ENCODE assay signal across 9 mouse cellular contexts in genomic region chr8:124556658-124557057, GRCm38 (mm10). TPM values are rescaled to one million over a fixed set of nuclear protein-coding genes. Genes with fewer than 3 reads are reported as not detected.
DNase-seq lines count a peak whose midpoint lies in the region; ATAC-seq and TF ChIP-seq lines count a peak whose summit lies in the region.
"Had no signal": no experiment of that assay in that cellular context is flagged by ENCODE, and none has a peak within 500 bp of the region (broad histone marks: within the 10 kb centered on the region; RNA-seq: fewer than 3 reads in every experiment).

No protein-coding gene starts in this region.

- no peak overlapping the region for H3K4me3 ChIP-seq in lung, embryonic 14.5 days (ENCODE audit: low read depth, low read length)
- no peak overlapping the region for H3K4me3 ChIP-seq in forebrain, embryonic 16.5 days (replicated peaks; ENCODE audit: low read length)
- H3K4me3 ChIP-seq in left cerebral cortex, adult 2 months: no peak overlapping the region
- H3K4me3 ChIP-seq in heart, embryonic 10.5 days: no peak overlapping the region

- no peak for TF ChIP-seq CTCF in lung, embryonic 14.5 days (IDR thresholded peaks at IDR 0.05; ENCODE audit: low read depth)
- TF ChIP-seq CTCF in left cerebral cortex, adult 2 months (IDR thresholded peaks at IDR 0.05): no peak

- intact Hi-C loops in left cerebral cortex, adult 2 months (cut with DNase I): no loop called here

- no peak overlapping the region for H3K4me2 ChIP-seq in lung, embryonic 14.5 days
- no peak overlapping the region for H3K4me2 ChIP-seq in forebrain, embryonic 16.5 days (ENCODE audit: low read length)

- no peaks in the 10 kb centered on the region for H3K9me3 ChIP-seq in lung, embryonic 14.5 days (ENCODE audit: low read depth, low read length)
- no peaks in the 10 kb centered on the region for H3K9me3 ChIP-seq in forebrain, embryonic 16.5 days (ENCODE audit: control insufficient read depth, low read length)
- H3K9me3 ChIP-seq in heart, embryonic 10.5 days: no peaks in the 10 kb centered on the region

- H3K4me1 ChIP-seq in lung, embryonic 14.5 days (ENCODE audit: insufficient read depth): peaks cover 11% of the 10 kb centered on the region
- H3K4me1 ChIP-seq in forebrain, embryonic 16.5 days (replicated peaks; ENCODE audit: control insufficient read depth, insufficient read depth, low read length): no peaks in the 10 kb centered on the region
- H3K4me1 ChIP-seq in heart, embryonic 10.5 days: peaks cover 29% of the 10 kb centered on the region

- no peak overlapping the region for H3K9ac ChIP-seq in lung, embryonic 14.5 days
- H3K9ac ChIP-seq in forebrain, embryonic 16.5 days (replicated peaks; ENCODE audit: low read depth, low read length): no peak overlapping the region

- peak; percentile 47; the same call in 1 of the 2 replicates for ATAC-seq in lung, embryonic 14.5 days (ENCODE audit: insufficient read depth)
- ATAC-seq in forebrain, embryonic 16.5 days: 0 out of 2 replicates have a peak, but pooled peaks have one; percentile 18

- peak overlapping the region; percentile 83 for H3K27ac ChIP-seq in lung, embryonic 14.5 days (ENCODE audit: low read depth)
- no peak overlapping the region for H3K27ac ChIP-seq in forebrain, embryonic 16.5 days (ENCODE audit: low read length)
- H3K27ac ChIP-seq in left cerebral cortex, adult 2 months: peak overlapping the region; percentile 58
- no peak overlapping the region for H3K27ac ChIP-seq in heart, embryonic 10.5 days

- WGBS in lung, embryonic 14.5 days: 48% methylated on average over 13 of the region's 13 CpGs
- WGBS in forebrain, embryonic 16.5 days: 66% methylated on average over 13 of the region's 13 CpGs
- WGBS in heart, embryonic 10.5 days: 89% methylated on average over 13 of the region's 13 CpGs

- peak; percentile 11 for DNase-seq in lung, embryonic 14.5 days
- no peak for DNase-seq in lung, adult 18-20 months
- DNase-seq in left cerebral cortex, adult 2 months (ENCODE audit: extremely low spot score in 1 of 2, low spot score in 2 of 2): peak; percentile 48 to 57
- DNase-seq in right cerebral cortex, adult 2 months (ENCODE audit: low spot score in 2 of 2): peak; percentile 53 to 59
- DNase-seq in heart, embryonic 10.5 days (ENCODE audit: low spot score): no peak
- no peak for DNase-seq in natural killer cell, adult 2 months (ENCODE audit: low spot score in 2 of 2)
- no peak for DNase-seq in spleen, adult 18-20 months

- no peaks in the 10 kb centered on the region for H3K27me3 ChIP-seq in lung, embryonic 14.5 days (ENCODE audit: insufficient read depth, low read length)
- no peaks in the 10 kb centered on the region for H3K27me3 ChIP-seq in forebrain, embryonic 16.5 days (replicated peaks; ENCODE audit: control insufficient read depth, insufficient read depth, low read length)
- H3K27me3 ChIP-seq in heart, embryonic 10.5 days (ENCODE audit: insufficient read depth, poor library complexity, severe bottlenecking): peaks cover 5% of the 10 kb centered on the region; the same call in 1 of the 2 replicates

- H3K36me3 ChIP-seq in lung, embryonic 14.5 days (ENCODE audit: insufficient read depth): peaks cover 12% of the 10 kb centered on the region
- peaks cover 4% of the 10 kb centered on the region; the same call in 1 of the 2 replicates for H3K36me3 ChIP-seq in forebrain, embryonic 16.5 days (ENCODE audit: control insufficient read depth, insufficient read depth)
- H3K36me3 ChIP-seq in heart, embryonic 10.5 days: peaks cover 13% of the 10 kb centered on the region

RNA-seq across cellular contexts. Expression of gene Agt, which starts 12.8 kb away (rescaled TPM):
- polyA plus RNA-seq in lung, embryonic 14.5 days (2014; fragmentation: Nextera tagmentation; extraction: Ambion mirVana): 3.1 and 3.6 TPM in 2 replicates
- polyA plus RNA-seq in forebrain, embryonic 16.5 days (2015; fragmentation: Nextera tagmentation; extraction: Ambion mirVana): 0.18 and 0.37 TPM in 2 replicates
- 10 to 100 TPM; 13.3 to 17.8 TPM for total RNA-seq in left cerebral cortex, adult 2 months (2021)
- 0.26 and 0.84 TPM in 2 replicates for polyA plus RNA-seq in heart, embryonic 10.5 days (2016; fragmentation: Nextera tagmentation; extraction: Ambion mirVana)
- total RNA-seq: megakaryocyte progenitor cell, adult 5-6 weeks had no signal

RNA-seq across cellular contexts. Expression of gene Capn9, which starts 19.3 kb away (rescaled TPM):
- polyA plus RNA-seq in lung, embryonic 14.5 days (2014; fragmentation: Nextera tagmentation; extraction: Ambion mirVana): 0.45 and 0.60 TPM in 2 replicates
- 0.14 and 0.20 TPM in 2 replicates for polyA plus RNA-seq in forebrain, embryonic 16.5 days (2015; fragmentation: Nextera tagmentation; extraction: Ambion mirVana)
- not detected for total RNA-seq in left cerebral cortex, adult 2 months (2021)
- polyA plus RNA-seq in heart, embryonic 10.5 days (2016; fragmentation: Nextera tagmentation; extraction: Ambion mirVana): not detected in 2 replicates
- total RNA-seq: megakaryocyte progenitor cell, adult 5-6 weeks had no signal

RNA-seq across cellular contexts. Expression of gene Cog2, which starts 36.1 kb away (rescaled TPM):
- polyA plus RNA-seq in lung, embryonic 14.5 days (2014; fragmentation: Nextera tagmentation; extraction: Ambion mirVana): 36.4 and 36.9 TPM in 2 replicates
- polyA plus RNA-seq in forebrain, embryonic 16.5 days (2015; fragmentation: Nextera tagmentation; extraction: Ambion mirVana): 41.4 and 42.1 TPM in 2 replicates
- 10 to 100 TPM; 35.1 to 46.5 TPM for total RNA-seq in left cerebral cortex, adult 2 months (2021)
- polyA plus RNA-seq in heart, embryonic 10.5 days (2016; fragmentation: Nextera tagmentation; extraction: Ambion mirVana): 28.4 and 30.4 TPM in 2 replicates

Comparison
In these comparisons a context has a peak if more than half of its experiments do, and no peak if none do; other contexts are left out.
1. DNase-seq: peak in lung, embryonic 14.5 days (single experiment), left cerebral cortex, adult 2 months (2 of 2) and right cerebral cortex, adult 2 months (2 of 2); none in lung, adult 18-20 months (0 of 2), heart, embryonic 10.5 days (single experiment), natural killer cell, adult 2 months (0 of 2) and spleen, adult 18-20 months (0 of 2).
2. H3K27ac ChIP-seq: peak in lung, embryonic 14.5 days (single experiment) and left cerebral cortex, adult 2 months (single experiment); none in forebrain, embryonic 16.5 days (single experiment) and heart, embryonic 10.5 days (single experiment).